Mouse (Mus musculus): ENCODE measurements at regions not wholly inside any gene's neighbourhood (a gene's known extent, or its start where the extent isn't known, plus 50 kb on each side); places are given as distances from the start of the nearest gene placed in this dataset.

GRCm38 (mm10) chr8:103970511-103970910, 130.9 kb upstream of the Cdh5 start:
- TF ChIP-seq TCF3 (IDR thresholded peaks at IDR 0.05; ENCODE audit: insufficient read length, low read depth) (no peak), POLR2AphosphoS2 (IDR thresholded peaks at IDR 0.05; ENCODE audit: insufficient read length, low read depth) (no peak), TCF12 (IDR thresholded peaks at IDR 0.05; ENCODE audit: insufficient read depth, poor library complexity, severe bottlenecking) (no peak), MYOG (IDR thresholded peaks at IDR 0.05; ENCODE audit: control insufficient read depth in 1 of 3, insufficient read depth in 1 of 3, insufficient read length in 2 of 3, low read depth in 2 of 3) (no peak), POLR2A (IDR thresholded peaks at IDR 0.05; ENCODE audit: insufficient read length, low read depth) (no peak), REST (IDR thresholded peaks at IDR 0.05; ENCODE audit: insufficient read depth, insufficient read length) (no peak), E2F4 (IDR thresholded peaks at IDR 0.05; ENCODE audit: insufficient read depth) (no peak), MYOD1 (IDR thresholded peaks at IDR 0.05; ENCODE audit: control insufficient read depth in 1 of 3, insufficient read length in 2 of 3, low read depth in 2 of 3) (no peak), MAX (IDR thresholded peaks at IDR 0.05; ENCODE audit: low read depth) (no peak), USF1 (IDR thresholded peaks at IDR 0.05; ENCODE audit: low read depth) (no peak), CEBPB (IDR thresholded peaks at IDR 0.05; ENCODE audit: insufficient read depth, poor library complexity, severe bottlenecking) (no peak), SRF (IDR thresholded peaks at IDR 0.05; ENCODE audit: control insufficient read depth, insufficient read length, low read depth) (no peak)

Measured in myocyte (in vitro differentiated cells).